13 mouse cellular contexts compared by ENCODE assay signal in genomic region chr2:59769385-59769735, GRCm38 (mm10).
A peak's percentile ranks its signal among the peaks of the same experiment; 100 is the strongest.
DNase-seq lines count a peak whose midpoint lies in the region; ATAC-seq and TF ChIP-seq lines count a peak whose summit lies in the region.
"Had no signal": no experiment of that assay in that cellular context is flagged by ENCODE, and none has a peak within 500 bp of the region (broad histone marks: within the 10 kb centered on the region; RNA-seq: fewer than 3 reads in every experiment).

No protein-coding gene starts in this region.

- no peaks in the 10 kb centered on the region; the same call in 1 of the 2 replicates for H3K9me3 ChIP-seq in heart, embryonic 12.5 days (replicated peaks)
- no peaks in the 10 kb centered on the region for H3K9me3 ChIP-seq in lung, embryonic 14.5 days (ENCODE audit: low read depth, low read length)
- H3K9me3 ChIP-seq in intestine, embryonic 14.5 days (ENCODE audit: control insufficient read depth, low read length): no peaks in the 10 kb centered on the region
- no peaks in the 10 kb centered on the region for H3K9me3 ChIP-seq in stomach, embryonic 14.5 days (ENCODE audit: control insufficient read depth, low read depth, low read length)
- no peaks in the 10 kb centered on the region for H3K9me3 ChIP-seq in hindbrain, embryonic 13.5 days
- H3K9me3 ChIP-seq: liver, embryonic 13.5 days; midbrain, embryonic 15.5 days had no signal

- 55% methylated on average over 3 of the region's 3 CpGs for WGBS in heart, embryonic 12.5 days
- WGBS in lung, embryonic 14.5 days: 51% methylated on average over 3 of the region's 3 CpGs
- 59% methylated on average over 3 of the region's 3 CpGs for WGBS in intestine, embryonic 14.5 days
- 56% methylated on average over 3 of the region's 3 CpGs for WGBS in stomach, embryonic 14.5 days
- 92% methylated on average over 3 of the region's 3 CpGs for WGBS in hindbrain, embryonic 13.5 days

- no peak for ATAC-seq in heart, embryonic 12.5 days (ENCODE audit: insufficient number of reproducible peaks, low FRiP score)
- no peak for ATAC-seq in lung, embryonic 14.5 days (ENCODE audit: insufficient read depth)
- ATAC-seq in intestine, embryonic 14.5 days (replicated peaks; ENCODE audit: low FRiP score, low TSS enrichment, low read depth): peak; percentile 32; the same call in 1 of the 2 replicates
- ATAC-seq in stomach, embryonic 14.5 days (ENCODE audit: insufficient number of reproducible peaks, insufficient read depth, low FRiP score, low read depth): 0 out of 2 replicates have a peak, but pooled peaks have one; percentile 37
- no peak for ATAC-seq in hindbrain, embryonic 13.5 days (ENCODE audit: low FRiP score)
- ATAC-seq: forebrain, embryonic 16.5 days; midbrain, embryonic 15.5 days had no signal

- no peak for TF ChIP-seq CTCF in lung, embryonic 14.5 days (IDR thresholded peaks at IDR 0.05; ENCODE audit: low read depth)

- H3K27me3 ChIP-seq in heart, embryonic 12.5 days (replicated peaks): no peaks in the 10 kb centered on the region
- no peaks in the 10 kb centered on the region for H3K27me3 ChIP-seq in lung, embryonic 14.5 days (ENCODE audit: insufficient read depth, low read length)
- no peaks in the 10 kb centered on the region for H3K27me3 ChIP-seq in intestine, embryonic 14.5 days (replicated peaks; ENCODE audit: control insufficient read depth, insufficient read depth, low read length)
- H3K27me3 ChIP-seq in stomach, embryonic 14.5 days (ENCODE audit: control insufficient read depth, insufficient read depth, low read length): no peaks in the 10 kb centered on the region
- no peaks in the 10 kb centered on the region for H3K27me3 ChIP-seq in hindbrain, embryonic 13.5 days
- H3K27me3 ChIP-seq: liver, embryonic 13.5 days; midbrain, embryonic 15.5 days had no signal

- H3K4me1 ChIP-seq in heart, embryonic 12.5 days (replicated peaks): peaks cover 69% of the 10 kb centered on the region
- peaks cover 24% of the 10 kb centered on the region for H3K4me1 ChIP-seq in lung, embryonic 14.5 days (ENCODE audit: insufficient read depth)
- peaks cover 28% of the 10 kb centered on the region for H3K4me1 ChIP-seq in intestine, embryonic 14.5 days (replicated peaks; ENCODE audit: control insufficient read depth, insufficient read depth, low read length)
- H3K4me1 ChIP-seq in stomach, embryonic 14.5 days (ENCODE audit: control insufficient read depth, insufficient read depth, low read length): peaks cover 24% of the 10 kb centered on the region
- H3K4me1 ChIP-seq in hindbrain, embryonic 13.5 days (replicated peaks): peaks cover 28% of the 10 kb centered on the region
- H3K4me1 ChIP-seq: liver, embryonic 13.5 days had no signal

- no peak overlapping the region for H3K4me2 ChIP-seq in heart, embryonic 12.5 days
- no peak overlapping the region for H3K4me2 ChIP-seq in lung, embryonic 14.5 days
- no peak overlapping the region for H3K4me2 ChIP-seq in intestine, embryonic 14.5 days (ENCODE audit: low read length)
- H3K4me2 ChIP-seq in stomach, embryonic 14.5 days (replicated peaks; ENCODE audit: low read depth, low read length): no peak overlapping the region
- H3K4me2 ChIP-seq in hindbrain, embryonic 13.5 days: no peak overlapping the region
- H3K4me2 ChIP-seq: liver, embryonic 13.5 days; midbrain, embryonic 15.5 days had no signal

- no peak overlapping the region for H3K4me3 ChIP-seq in heart, embryonic 12.5 days
- no peak overlapping the region for H3K4me3 ChIP-seq in lung, embryonic 14.5 days (ENCODE audit: low read depth, low read length)
- no peak overlapping the region for H3K4me3 ChIP-seq in intestine, embryonic 14.5 days (ENCODE audit: low read depth, low read length)
- H3K4me3 ChIP-seq in stomach, embryonic 14.5 days (ENCODE audit: low read depth, low read length): no peak overlapping the region
- H3K4me3 ChIP-seq in hindbrain, embryonic 13.5 days: no peak overlapping the region
- H3K4me3 ChIP-seq: erythroblast, embryonic 14.5 days; liver, embryonic 13.5 days; midbrain, embryonic 15.5 days had no signal

- peak overlapping the region; percentile 56 for H3K27ac ChIP-seq in heart, embryonic 12.5 days (ENCODE audit: poor library complexity, severe bottlenecking)
- H3K27ac ChIP-seq in lung, embryonic 14.5 days (ENCODE audit: low read depth): 0 out of 2 replicates have a peak overlapping the region, but pooled peaks have one; percentile 10
- no peak overlapping the region for H3K27ac ChIP-seq in intestine, embryonic 14.5 days (ENCODE audit: low read depth)
- H3K27ac ChIP-seq in stomach, embryonic 14.5 days (ENCODE audit: low read length): no peak overlapping the region
- no peak overlapping the region for H3K27ac ChIP-seq in hindbrain, embryonic 13.5 days
- H3K27ac ChIP-seq: liver, embryonic 13.5 days; midbrain, embryonic 15.5 days had no signal

- DNase-seq in heart, adult 18-20 months: no peak
- no peak for DNase-seq in lung, embryonic 14.5 days
- no peak for DNase-seq in lung, postnatal 4 days
- DNase-seq in intestine, embryonic 14.5 days (ENCODE audit: low spot score): no peak
- no peak for DNase-seq in urinary bladder, adult 2 months (ENCODE audit: low spot score)
- DNase-seq: cerebellum, adult 11-12 months; liver, embryonic 13.5 days had no signal

- H3K9ac ChIP-seq in heart, embryonic 12.5 days: no peak overlapping the region
- no peak overlapping the region for H3K9ac ChIP-seq in lung, embryonic 14.5 days
- H3K9ac ChIP-seq in intestine, embryonic 14.5 days (ENCODE audit: low read length): no peak overlapping the region
- no peak overlapping the region for H3K9ac ChIP-seq in stomach, embryonic 14.5 days (replicated peaks; ENCODE audit: low read depth, low read length)
- H3K9ac ChIP-seq in hindbrain, embryonic 13.5 days: no peak overlapping the region
- H3K9ac ChIP-seq: liver, embryonic 13.5 days; midbrain, embryonic 15.5 days had no signal

- H3K36me3 ChIP-seq in heart, embryonic 12.5 days: peaks cover 11% of the 10 kb centered on the region
- H3K36me3 ChIP-seq in lung, embryonic 14.5 days (ENCODE audit: insufficient read depth): peaks cover 7% of the 10 kb centered on the region
- H3K36me3 ChIP-seq in intestine, embryonic 14.5 days (ENCODE audit: control insufficient read depth, insufficient read depth, low read length): peaks cover 4% of the 10 kb centered on the region; the same call in 1 of the 2 replicates
- H3K36me3 ChIP-seq in stomach, embryonic 14.5 days (ENCODE audit: control insufficient read depth, insufficient read depth, low read length): no peaks in the 10 kb centered on the region
- no peaks in the 10 kb centered on the region for H3K36me3 ChIP-seq in hindbrain, embryonic 13.5 days
- H3K36me3 ChIP-seq: liver, embryonic 13.5 days; midbrain, embryonic 15.5 days had no signal

Comparison
In these comparisons a context has a peak if more than half of its experiments do, and no peak if none do; other contexts are left out.
1. ATAC-seq: peak in intestine, embryonic 14.5 days (single experiment) and stomach, embryonic 14.5 days (single experiment); none in heart, embryonic 12.5 days (single experiment), lung, embryonic 14.5 days (single experiment) and hindbrain, embryonic 13.5 days (single experiment).
2. H3K27ac ChIP-seq: peak in heart, embryonic 12.5 days (single experiment) and lung, embryonic 14.5 days (single experiment); none in intestine, embryonic 14.5 days (single experiment), stomach, embryonic 14.5 days (single experiment) and hindbrain, embryonic 13.5 days (single experiment).